Mouse (Mus musculus) kidney, embryonic 15.5 days (tissue): ENCODE measurements around the gene Dpy19l3. TPM values are rescaled to one million over a fixed set of nuclear protein-coding genes. Genes with fewer than 3 reads are reported as not detected.
A peak's percentile ranks its signal among the peaks of the same experiment; 100 is the strongest.

Experiments
- ATAC-seq: fragments of 200-750 bp; cut with Nextera tagmentation; replicated peaks from 2 replicates; pipeline ENCODE4 v1.8.0; 2017; ENCODE audit warnings: moderate TSS enrichment; ENCODE audit not compliant: low FRiP score
- H3K27ac ChIP-seq: fragments of 300-500 bp; sonication (generic); 2 replicates; pipeline ENCODE4 v1.5.1; 2015; ENCODE audit warnings: mild to moderate bottlenecking, inconsistent platforms
- H3K27me3 ChIP-seq: fragments of 300-500 bp; sonication (generic); 2 replicates; pipeline ENCODE4 v1.6.1; 2015; ENCODE audit warnings: inconsistent platforms
- H3K36me3 ChIP-seq: fragments of 300-500 bp; sonication (generic); 2 replicates; pipeline ENCODE4 v1.6.1; 2015; ENCODE audit warnings: inconsistent platforms
- H3K4me1 ChIP-seq: fragments of 300-500 bp; sonication (generic); 2 replicates; pipeline ENCODE4 v1.6.1; 2015; ENCODE audit warnings: inconsistent platforms
- H3K4me2 ChIP-seq: fragments of 300-500 bp; sonication (generic); 2 replicates; pipeline ENCODE4 v1.6.1; 2015; ENCODE audit warnings: moderate library complexity, mild to moderate bottlenecking, inconsistent platforms
- H3K4me3 ChIP-seq: fragments of 300-500 bp; sonication (generic); replicated peaks from 2 replicates; pipeline ENCODE4 v1.5.1; 2015; ENCODE audit warnings: mild to moderate bottlenecking, inconsistent platforms
- H3K9ac ChIP-seq: fragments of 300-500 bp; sonication (generic); 2 replicates; pipeline ENCODE4 v1.6.1; 2015; ENCODE audit warnings: mild to moderate bottlenecking, inconsistent platforms
- H3K9me3 ChIP-seq: fragments of 300-500 bp; sonication (generic); replicated peaks from 2 replicates; pipeline ENCODE4 v1.6.1; 2016; ENCODE audit warnings: inconsistent platforms
- WGBS: fragments of 180-500 bp; shearing (Covaris S2); methylation state at CpG from one replicate; pipeline ENCODE4 v1.1.7; 2015; ENCODE audit warnings: mixed read lengths; 5-methylcytosine and 5-hydroxymethylcytosine counted together
- polyA plus RNA-seq: library from polyadenylated mRNA; unstranded; fragments of >200 nt; fragmentation: Nextera tagmentation; extraction: Ambion mirVana; gene quantifications from 2 replicates; pipeline ENCODE4 v1.2.1, GENCODE M21; 2015

Gene Dpy19l3
- polyA plus RNA-seq, 1 experiment from 2014 or later: 26.1 TPM

DNA sequence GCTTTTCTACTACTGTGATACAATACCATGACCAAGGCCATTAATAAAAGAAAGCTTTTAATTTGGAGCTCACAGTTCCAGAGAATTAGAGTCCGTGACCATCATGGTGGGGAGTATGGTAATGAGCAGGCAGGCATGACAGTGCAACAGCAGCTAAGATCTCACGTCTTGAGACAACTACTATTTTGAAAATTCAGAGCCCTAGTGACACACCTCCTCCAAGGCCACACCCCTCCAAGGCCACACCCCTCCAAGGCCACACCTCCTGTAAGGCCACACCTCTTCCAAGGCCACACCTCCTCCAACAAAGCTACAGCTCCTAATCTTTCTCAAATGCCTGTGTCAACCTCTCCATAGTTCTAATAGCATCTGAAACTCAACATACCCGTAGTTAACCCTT, 105.2 kb downstream of the Dpy19l3 start:
- 35% methylated on average over 3 of the region's 3 CpGs for WGBS
- H3K27me3 ChIP-seq: no peaks in the 10 kb centered on the region
- H3K36me3 ChIP-seq: peaks cover 16% of the 10 kb centered on the region
- H3K27ac ChIP-seq: no peak overlapping the region
- H3K4me1 ChIP-seq: peaks cover 7% of the 10 kb centered on the region; the same call in 1 of the 2 replicates
- no peak overlapping the region for H3K4me3 ChIP-seq
- no peaks in the 10 kb centered on the region; the same call in 1 of the 2 replicates for H3K9me3 ChIP-seq
- no peak overlapping the region for H3K9ac ChIP-seq
- H3K4me2 ChIP-seq: no peak overlapping the region
- ATAC-seq: peak; percentile 49; the same call in 1 of the 2 replicates

- no peak overlapping the region for H3K4me2 ChIP-seq
- ATAC-seq: 0 out of 2 replicates have a peak, but pooled peaks have one; percentile 7
These were observed 105.8 kb downstream of the Dpy19l3 start for GRCm38 (mm10) chr7:35648239-35649069.

GRCm38 (mm10) chr7:35647101-35647698, 107.1 kb downstream of the Dpy19l3 start, which contains the start of gene Pdcd5:
Pdcd5 (minus strand) TSS chr7:35647521.
- H3K27ac ChIP-seq: peak within 1 kb of the TSS; percentile 83
- H3K36me3 ChIP-seq: peaks cover 35% of the 10 kb centered on the region
- no peaks in the 10 kb centered on the region for H3K27me3 ChIP-seq
- H3K4me1 ChIP-seq: peaks cover 7% of the 10 kb centered on the region; the same call in 1 of the 2 replicates
- peak within 1 kb of the TSS; percentile 91 for H3K9ac ChIP-seq
- peak; percentile 87 for ATAC-seq
- whole genome bisulfite sequencing: under 1% methylated on average over 56 of the region's 64 CpGs
- peak within 1 kb of the TSS; percentile 73 for H3K4me2 ChIP-seq
- H3K9me3 ChIP-seq: no peaks in the 10 kb centered on the region; the same call in 1 of the 2 replicates
- peak within 1 kb of the TSS; percentile 97 for H3K4me3 ChIP-seq

More at GRCm38 (mm10) chr7:35648239-35649069, 105.8 kb downstream of the Dpy19l3 start:
- WGBS: 62% methylated on average over 9 of the region's 9 CpGs
- 0 out of 2 replicates have a peak overlapping the region, but pooled peaks have one; percentile 14 for H3K27ac ChIP-seq
- H3K4me1 ChIP-seq: peaks cover 7% of the 10 kb centered on the region; the same call in 1 of the 2 replicates
- no peak overlapping the region for H3K4me3 ChIP-seq
- peaks cover 23% of the 10 kb centered on the region for H3K36me3 ChIP-seq
- no peak overlapping the region for H3K9ac ChIP-seq
- no peaks in the 10 kb centered on the region; the same call in 1 of the 2 replicates for H3K9me3 ChIP-seq
- H3K27me3 ChIP-seq: no peaks in the 10 kb centered on the region

GRCm38 (mm10) chr7:35646317-35647081, 107.8 kb downstream of the Dpy19l3 start:
- Histone ChIP-seq H3K9me3 (no peaks in the 10 kb centered on the region), H3K4me2 (peak overlapping the region; percentile 73), H3K4me1 (peaks cover 7% of the 10 kb centered on the region; the same call in 1 of the 2 replicates), H3K9ac (peak overlapping the region; percentile 91), H3K27me3 (no peaks in the 10 kb centered on the region), H3K4me3 (peak overlapping the region; percentile 97), H3K27ac (peak overlapping the region; percentile 83), H3K36me3 (peaks cover 41% of the 10 kb centered on the region)
- peak; percentile 47; the same call in 1 of the 2 replicates for ATAC-seq
- WGBS: 5% methylated on average over 34 of the region's 34 CpGs

- Histone ChIP-seq H3K27ac (no peak overlapping the region), H3K9ac (no peak overlapping the region), H3K27me3 (no peaks in the 10 kb centered on the region), H3K36me3 (peaks cover 84% of the 10 kb centered on the region), H3K9me3 (no peaks in the 10 kb centered on the region), H3K4me3 (no peak overlapping the region), H3K4me2 (no peak overlapping the region), H3K4me1 (no peaks in the 10 kb centered on the region)
- WGBS: 77% methylated on average over 6 of the region's 6 CpGs
- no peak for ATAC-seq
These were observed 114.2 kb downstream of the Dpy19l3 start for GRCm38 (mm10) chr7:35640072-35640471.

GRCm38 (mm10) chr7:35636874-35637273, 117.4 kb downstream of the Dpy19l3 start:
- ATAC-seq: no peak
- H3K4me1 ChIP-seq: no peaks in the 10 kb centered on the region
- no peak overlapping the region for H3K9ac ChIP-seq
- WGBS: 94% methylated on average over 9 of the region's 9 CpGs
- no peaks in the 10 kb centered on the region for H3K27me3 ChIP-seq
- H3K36me3 ChIP-seq: peaks cover 75% of the 10 kb centered on the region
- H3K4me3 ChIP-seq: no peak overlapping the region
- H3K4me2 ChIP-seq: no peak overlapping the region
- no peak overlapping the region for H3K27ac ChIP-seq
- H3K9me3 ChIP-seq: no peaks in the 10 kb centered on the region

- no peak overlapping the region for H3K27ac ChIP-seq
- peaks cover 75% of the 10 kb centered on the region for H3K36me3 ChIP-seq
- ATAC-seq: no peak
These were observed 118.0 kb downstream of the Dpy19l3 start for GRCm38 (mm10) chr7:35636229-35636628.

More at GRCm38 (mm10) chr7:35636229-35636628, 118.0 kb downstream of the Dpy19l3 start:
- Histone ChIP-seq H3K9me3 (no peaks in the 10 kb centered on the region), H3K4me3 (no peak overlapping the region), H3K4me1 (no peaks in the 10 kb centered on the region), H3K4me2 (no peak overlapping the region), H3K27me3 (no peaks in the 10 kb centered on the region), H3K9ac (no peak overlapping the region)
- WGBS: 61% methylated on average over 6 of the region's 6 CpGs

Other genes with a start within 250 kb of the Dpy19l3 start
- 0.23 and 0.43 TPM in 2 replicates for gene Tdrd12, start 216.7 kb downstream of the Dpy19l3 start, polyA plus RNA-seq
- gene Nudt19, start 198.2 kb downstream of the Dpy19l3 start, polyA plus RNA-seq: 66.6 and 68.0 TPM in 2 replicates
- 0.23 TPM in 2 replicates for gene Rgs9bp, start 168.9 kb downstream of the Dpy19l3 start, polyA plus RNA-seq
- 34.3 and 38.7 TPM in 2 replicates for gene Ankrd27, start 168.2 kb downstream of the Dpy19l3 start, polyA plus RNA-seq
- 240 and 241 TPM in 2 replicates for gene Pdcd5, start 106.9 kb downstream of the Dpy19l3 start, polyA plus RNA-seq
- 20.3 and 21.5 TPM in 2 replicates for gene Zfp507, start 48.5 kb upstream of the Dpy19l3 start, polyA plus RNA-seq